Mouse (Mus musculus) C2C12 (cell line): Measurements from ENCODE around the gene Gramd1b.

ENCODE experiments used
- CEBPB ChIP-seq: IDR thresholded peaks from one replicate; pipeline ENCODE4 v1.6.1; 2011; ENCODE audit warnings: low read depth, mild to moderate bottlenecking, control low read depth, moderate library complexity
- CTCF ChIP-seq: IDR thresholded peaks from one replicate; pipeline ENCODE4 v1.5.1; 2011; ENCODE audit not compliant: control insufficient read depth, insufficient read depth, insufficient read length
- FOSL1 ChIP-seq: IDR thresholded peaks from one replicate; pipeline ENCODE4 v1.8.0; 2011; ENCODE audit warnings: mild to moderate bottlenecking, low read length; ENCODE audit not compliant: poor library complexity, insufficient read depth, severe bottlenecking
- MAX ChIP-seq: IDR thresholded peaks from one replicate; pipeline ENCODE4 v1.6.1; 2011; ENCODE audit warnings: mild to moderate bottlenecking, control low read depth
- MYOD1 ChIP-seq: IDR thresholded peaks from one replicate; pipeline ENCODE4 v1.6.1; 2011; ENCODE audit warnings: low read depth; ENCODE audit not compliant: control insufficient read depth, insufficient read length
- MYOG ChIP-seq: IDR thresholded peaks from one replicate; pipeline ENCODE4 v1.6.1; 2011; ENCODE audit not compliant: control insufficient read depth, insufficient read length; ENCODE audit errors: extremely low read depth
- USF1 ChIP-seq: IDR thresholded peaks from one replicate; pipeline ENCODE4 v1.6.1; 2011; ENCODE audit warnings: low read depth, mild to moderate bottlenecking, control low read depth, moderate library complexity

- no peak for TF ChIP-seq CTCF
- no peak for TF ChIP-seq MYOG
- no peak for TF ChIP-seq CEBPB
- TF ChIP-seq USF1: no peak
- TF ChIP-seq MAX: no peak
- no peak for TF ChIP-seq MYOD1
- no peak for TF ChIP-seq FOSL1
Observed at GRCm38 (mm10) chr9:40545193-40545592, 14.0 kb upstream of the Gramd1b start.
